Mouse (Mus musculus) c-Kit-positive CD71-positive TER-119-positive erythroid progenitor cells, embryonic 14.5 days (primary cell): ENCODE data around the gene Gkn3.

Source experiments
- DNase-seq: peaks from one replicate; pipeline ENCODE4 v3.0.0-alpha.2; 2013; ENCODE audit warnings: low spot score

The Gkn3 gene

DNA sequence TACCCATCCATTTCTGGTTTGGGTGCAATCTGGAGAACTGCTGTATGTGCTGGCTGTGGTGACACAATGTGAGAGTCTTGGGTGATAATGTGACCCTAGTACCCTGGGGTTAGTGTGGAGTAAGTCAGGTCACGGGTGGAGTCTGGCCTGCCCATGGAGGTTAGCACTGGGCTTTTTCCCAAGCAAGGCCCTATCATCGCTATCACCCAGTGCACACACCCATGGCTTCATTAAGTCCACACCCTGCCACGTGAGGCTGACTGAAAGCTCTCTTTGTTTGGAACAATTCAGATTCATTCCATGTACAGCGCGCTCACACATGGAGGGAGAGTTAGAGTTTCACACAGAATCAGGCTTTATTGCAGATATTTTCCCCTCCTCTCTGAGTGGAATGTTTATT lies 34.3 kb downstream of the Gkn3 start:
- DNase-seq: no peak

DNA sequence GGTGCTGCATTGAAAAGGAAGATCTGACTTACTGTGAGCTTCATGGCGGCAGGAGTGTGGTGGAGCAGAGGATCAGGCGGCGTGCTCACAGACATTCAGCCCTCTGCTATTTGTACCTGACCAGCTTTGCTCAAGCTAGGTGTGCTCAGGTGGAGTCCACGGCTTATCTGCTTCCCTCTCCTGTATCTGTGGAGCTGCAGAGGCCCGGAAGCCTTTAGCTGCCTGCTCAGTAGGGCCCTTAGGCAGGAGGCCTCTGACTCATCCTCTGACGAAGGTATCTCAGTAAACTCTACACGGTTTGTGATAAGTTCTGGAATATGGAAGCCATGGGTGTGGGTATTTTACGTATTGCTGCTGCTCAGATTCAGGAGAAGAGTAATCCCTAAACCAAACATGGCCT lies 37.9 kb downstream of the Gkn3 start, which contains the start of gene Gkn1:
Gene Gkn1, minus strand, starts transcription at position 114 of the 400 bp plus-strand sequence.
- DNase-seq: no peak

DNA sequence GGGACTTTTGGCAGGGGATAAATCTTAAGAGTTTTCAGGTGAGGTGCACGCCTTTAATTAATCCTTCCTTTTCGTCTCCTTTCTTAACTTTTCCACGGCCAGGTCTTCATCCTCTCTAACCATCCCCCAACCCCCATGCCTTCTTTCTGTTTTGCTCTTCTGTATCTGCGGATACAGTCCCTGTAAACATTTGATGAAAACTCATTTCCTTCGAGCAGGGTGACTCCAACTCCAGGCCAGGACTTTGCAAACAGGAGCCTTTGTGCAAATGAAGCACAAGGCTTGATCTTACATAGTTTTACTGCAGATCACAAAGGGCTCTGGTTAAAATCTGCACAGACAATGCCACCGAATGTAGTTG lies 52.8 kb downstream of the Gkn3 start:
- no peak for DNase-seq

DNA sequence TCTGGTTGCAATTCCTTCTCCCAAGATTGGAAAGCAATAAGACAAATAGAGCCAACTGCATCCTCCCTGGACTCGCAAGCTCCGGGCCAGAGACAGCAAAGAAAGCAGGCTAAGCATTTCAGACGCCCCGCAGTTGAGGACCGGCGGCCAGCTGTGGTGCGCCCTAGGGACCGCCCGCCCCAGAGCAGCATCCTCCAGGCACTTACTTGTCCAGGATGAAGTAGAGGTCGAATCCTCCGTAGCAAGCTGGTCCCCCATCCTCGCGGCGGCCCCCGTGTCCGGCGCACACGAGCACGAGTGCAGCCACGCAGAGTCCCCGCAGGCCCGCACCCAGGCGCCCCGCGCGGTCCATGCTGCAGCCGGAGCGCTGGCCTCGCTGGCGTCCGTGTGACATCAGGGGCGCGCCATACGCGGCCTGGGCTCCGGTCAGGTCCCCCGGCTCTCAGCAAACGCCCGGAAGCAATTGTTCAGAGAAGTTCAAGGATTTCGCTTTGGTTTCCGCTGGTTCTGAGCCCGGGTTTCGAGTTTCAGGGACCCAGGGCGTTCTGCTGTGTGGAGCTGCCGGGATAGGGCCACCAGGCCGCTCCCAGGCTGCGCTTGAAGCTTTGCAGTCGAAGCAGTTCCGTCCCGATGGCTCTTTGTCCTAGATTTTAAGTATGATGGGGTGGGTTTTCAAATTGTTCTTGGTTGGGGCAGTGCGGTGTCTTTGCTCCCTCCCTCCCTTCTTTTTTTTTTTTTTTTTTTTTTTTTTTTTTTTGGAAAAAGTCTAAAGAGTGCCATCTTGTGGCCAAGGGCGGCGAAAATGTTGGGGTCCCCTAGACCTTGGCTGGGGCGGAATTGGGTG lies 53.4 kb downstream of the Gkn3 start, which contains the start of gene Antxr1:
Gene Antxr1, minus strand, starts transcription at position 731 of the 844 bp plus-strand sequence.
- DNase-seq: no peak

DNA sequence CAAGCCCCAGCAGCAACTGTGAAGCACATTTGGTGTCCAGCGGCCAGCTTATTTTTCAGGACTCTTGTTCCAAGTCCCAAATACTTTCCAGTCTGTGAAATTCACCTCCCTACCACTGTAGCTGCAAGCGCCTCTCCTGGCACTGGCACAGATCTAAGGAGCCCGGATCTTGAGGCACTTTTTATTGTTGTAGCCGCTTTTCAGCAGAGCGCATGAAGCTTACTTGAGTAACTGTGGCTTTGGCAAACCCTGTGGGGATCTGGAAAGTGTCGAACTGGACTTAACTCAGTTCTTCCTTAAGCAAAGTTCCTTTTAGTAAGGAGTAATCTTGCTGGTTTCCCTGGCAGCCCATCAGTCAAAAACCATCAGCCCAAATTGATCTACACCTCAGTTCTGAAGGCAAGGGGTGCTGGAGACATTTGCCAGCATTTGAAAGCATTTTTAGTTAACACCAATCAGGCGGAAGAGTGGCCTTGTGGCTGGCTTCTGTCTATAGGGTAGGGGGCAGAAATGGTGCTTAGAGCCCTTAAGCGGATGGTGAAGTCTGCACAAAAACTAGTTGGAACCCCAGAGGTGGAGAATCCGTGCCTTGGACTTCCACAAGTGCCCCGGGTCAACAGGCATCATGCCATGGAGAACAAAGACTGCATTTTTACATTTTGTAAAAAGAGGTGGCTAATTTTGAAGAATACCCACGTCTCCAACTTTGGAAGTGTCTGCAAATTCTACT lies 54.2 kb downstream of the Gkn3 start:
- DNase-seq: no peak
